Mouse (Mus musculus) embryonic stem cell, embryonic (primary cell): ENCODE measurements around the gene Klhl32.
"Not testable (repeated sequence)": the region's sequence is repeated elsewhere in the genome, so short reads cannot be mapped to it uniquely, and the experiment has no call there.

Experiments
- CTCF ChIA-PET, 4 experiments: fragments of 300-600 bp in 2 of 4; fragments of 350-600 bp in 2 of 4; sonication (Branson Sonifier 250); formaldehyde crosslinking; loops; one replicate each; lab custom pipeline; 2022; ENCODE audit warnings: inconsistent platforms in 2 of 4; lab: Charles Lee
- POLR2A ChIA-PET, 4 experiments: fragments of 300-600 bp in 2 of 4; fragments of 350-600 bp in 2 of 4; sonication (Branson Sonifier 250); formaldehyde crosslinking; loops; one replicate each; lab custom pipeline; 2022; ENCODE audit warnings: antibody characterized with exemption in 4 of 4, inconsistent platforms in 1 of 4; lab: Charles Lee

Gene Klhl32

DNA sequence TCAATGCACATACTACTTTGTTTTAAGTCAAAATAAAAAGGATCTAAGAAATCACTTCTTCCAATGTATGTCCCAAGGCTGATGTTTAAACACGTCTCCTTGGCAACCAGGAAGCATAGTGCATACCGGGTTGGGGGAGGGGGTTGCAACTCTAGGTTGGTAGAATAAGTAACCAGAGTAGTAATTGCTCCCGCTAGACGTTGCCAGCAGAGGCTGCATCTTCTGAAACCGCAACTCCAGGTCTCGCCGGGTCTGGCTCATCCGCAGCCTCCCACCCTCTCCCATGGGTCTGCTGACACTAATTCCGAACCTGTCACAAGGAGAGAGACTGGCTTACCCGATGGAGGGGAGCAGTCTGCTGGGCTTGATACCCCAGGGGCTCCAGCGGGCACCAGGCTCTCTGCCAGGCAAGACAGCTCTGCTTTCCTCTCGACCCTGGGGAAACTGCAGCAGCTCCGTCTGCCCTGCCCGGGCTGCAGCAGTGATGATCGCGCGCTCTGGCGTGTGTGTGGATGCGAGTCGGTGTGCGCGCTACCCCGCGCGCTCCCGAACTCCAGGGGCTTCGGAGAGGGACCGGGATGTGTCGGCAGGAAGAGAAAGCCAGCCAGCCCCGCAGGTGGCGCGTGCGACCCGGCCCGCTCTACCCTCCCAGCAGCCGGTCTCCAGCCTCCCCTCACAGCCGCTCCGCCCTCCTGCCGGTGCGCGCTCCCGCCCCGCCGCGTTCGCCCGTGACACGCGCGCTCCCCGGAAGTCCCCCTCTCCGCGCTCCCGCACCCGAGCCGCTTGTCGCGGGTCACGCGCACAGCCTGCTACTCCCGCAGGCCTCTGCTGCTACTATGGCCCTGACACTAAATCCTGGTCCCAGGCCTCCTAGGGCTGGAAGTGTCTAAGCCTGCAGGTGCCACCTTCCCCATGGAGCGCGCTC is at the start of gene Klhl32:
Gene Klhl32, minus strand, starts transcription at position 724 of the 925 bp plus-strand sequence.
- POLR2A ChIA-PET: interaction anchor here in 2 of 4 experiments (1.0 to 1.9 kb wide), 5 partner anchors 11 to 354 kb away, joined by 3 to 6 read pairs (median 4); partner anchors contain the start of genes Mms22l (in 1 of the 2) and Ndufaf4 (in 1 of the 2)
- CTCF ChIA-PET: interaction anchor here in 1 of 4 experiments (1.6 kb wide), 1 partner anchor 46 kb away, joined by 3 read pairs; no protein-coding TSS in a partner anchor

GRCm38 (mm10) chr4:24899146-24899545 is 48.2 kb upstream of the Klhl32 start:
- ChIA-PET POLR2A (interaction anchor here in 1 of 4 experiments (1.4 to 2.0 kb wide), 2 partner anchors 9 to 23 kb away, joined by 3 to 7 read pairs; no protein-coding TSS in a partner anchor), CTCF (no interaction called here)

DNA sequence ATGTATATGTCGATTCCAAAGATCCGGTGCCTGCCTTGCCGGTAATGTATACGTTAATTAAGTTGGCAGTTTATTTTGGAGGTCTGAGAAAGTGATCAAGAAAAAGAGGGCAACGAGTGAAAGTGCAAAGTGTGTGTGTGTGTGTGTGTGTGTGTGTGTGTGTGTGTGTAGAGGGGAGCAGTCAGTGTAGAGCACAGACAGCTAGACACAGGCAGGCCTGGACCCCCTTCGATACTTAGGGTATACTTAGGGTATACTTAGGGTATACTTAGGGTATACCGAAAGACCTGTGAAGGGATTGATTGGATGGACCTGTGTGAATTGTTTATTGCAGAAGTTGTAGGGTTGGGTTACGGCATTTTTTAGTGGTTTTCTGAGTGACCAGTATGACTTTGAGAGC is 47.7 kb upstream of the Klhl32 start:
- ChIA-PET POLR2A (interaction anchor here in 2 of 4 experiments (0.7 to 2.0 kb wide), 5 partner anchors 10 to 195 kb away, joined by 3 to 7 read pairs (median 3); no protein-coding TSS in a partner anchor), CTCF (interaction anchor here in 2 of 4 experiments (0.6 to 1.3 kb wide), 4 partner anchors 16 to 619 kb away, joined by 3 to 5 read pairs (median 3); no protein-coding TSS in a partner anchor)

DNA sequence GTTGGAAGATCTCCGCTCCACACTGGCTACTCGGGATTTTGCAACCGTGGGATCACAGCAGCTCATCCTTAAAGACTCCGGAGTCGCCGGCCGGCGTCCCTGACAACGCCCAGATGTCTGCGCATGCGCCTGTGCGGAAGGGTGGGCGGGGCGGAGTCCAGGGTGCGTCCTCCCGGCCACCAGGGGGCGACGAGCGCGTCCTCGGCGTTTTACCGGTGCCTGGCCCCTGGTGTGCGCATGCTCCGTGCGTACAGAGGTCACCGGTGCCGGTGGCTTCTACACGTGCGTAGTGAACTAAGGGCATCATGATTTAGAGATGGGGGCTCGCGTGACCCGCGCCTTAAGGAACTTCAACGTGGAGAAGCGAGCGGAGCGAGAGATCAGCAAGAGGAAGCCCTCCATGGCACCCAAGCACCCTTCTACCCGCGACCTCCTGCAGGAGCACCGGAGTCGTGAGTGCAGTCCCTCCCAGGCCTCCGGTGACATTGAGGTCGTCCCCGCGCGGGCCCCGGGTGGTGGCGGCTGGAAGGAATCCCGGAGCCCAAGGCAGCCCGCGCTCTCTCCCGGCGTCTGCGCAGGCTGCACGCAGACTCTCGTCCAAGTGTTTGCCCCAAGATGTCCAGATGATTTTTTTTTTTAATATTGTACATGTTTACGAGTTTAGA is 47.1 kb upstream of the Klhl32 start, which contains the start of gene Ndufaf4:
Gene Ndufaf4, plus strand, starts transcription at position 233 of the 665 bp plus-strand sequence.
- CTCF ChIA-PET: interaction anchor here (0.6 to 2.6 kb wide), 15 partner anchors 8 to 619 kb away, joined by 3 to 16 read pairs (median 4); partner anchors contain the start of gene Gpr63 (in 1 of the 4)
- POLR2A ChIA-PET: interaction anchor here (0.6 to 2.0 kb wide), 11 partner anchors 9 to 195 kb away, joined by 3 to 8 read pairs (median 3); partner anchors contain the start of gene Klhl32 (in 1 of the 4)

GRCm38 (mm10) chr4:24897351-24897750 is 46.4 kb upstream of the Klhl32 start:
- ChIA-PET POLR2A (interaction anchor here (0.6 to 1.6 kb wide), 6 partner anchors 9 to 176 kb away, joined by 3 to 8 read pairs (median 4); partner anchors contain the start of gene Klhl32 (in 1 of the 4)), CTCF (interaction anchor here (0.6 to 2.6 kb wide), 18 partner anchors 8 to 619 kb away, joined by 3 to 16 read pairs (median 4); partner anchors contain the start of gene Gpr63 (in 1 of the 4))

- POLR2A ChIA-PET: interaction anchor here in 1 of 4 experiments (0.9 to 1.6 kb wide), 2 partner anchors 46 to 173 kb away, joined by 5 to 8 read pairs; partner anchors contain the start of gene Klhl32
- CTCF ChIA-PET: interaction anchor here in 2 of 4 experiments (0.8 to 2.6 kb wide), 15 partner anchors 37 to 618 kb away, joined by 3 to 16 read pairs (median 4); no protein-coding TSS in a partner anchor
Observed at GRCm38 (mm10) chr4:24896829-24897228, 45.9 kb upstream of the Klhl32 start.

DNA sequence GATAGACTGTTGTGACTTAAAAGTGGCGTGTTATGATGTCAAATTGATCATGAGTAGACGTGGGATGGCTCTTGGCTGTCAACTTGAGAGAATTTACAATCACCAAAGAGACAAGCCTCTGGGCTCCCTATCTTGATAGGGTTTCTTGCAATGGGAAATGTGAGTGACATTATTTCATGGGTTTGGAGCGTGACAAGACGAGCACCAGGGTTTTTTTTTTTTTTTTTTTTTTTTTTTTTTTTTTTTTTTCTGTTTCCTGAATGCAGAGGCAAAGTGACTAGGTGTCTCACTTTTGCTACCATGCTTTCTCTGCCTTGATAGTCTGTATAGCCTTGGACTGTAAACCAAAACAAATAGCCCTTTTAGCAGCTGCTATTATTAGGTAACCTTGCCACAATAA is 43.7 kb upstream of the Klhl32 start:
- CTCF ChIA-PET: no interaction called here
- POLR2A ChIA-PET: no interaction called here

GRCm38 (mm10) chr4:24892293-24892692 is 41.4 kb upstream of the Klhl32 start:
- POLR2A ChIA-PET: not testable (repeated sequence)

GRCm38 (mm10) chr4:24889386-24889785 is 38.5 kb upstream of the Klhl32 start:
- POLR2A ChIA-PET: not testable (repeated sequence)
- CTCF ChIA-PET: interaction anchor here in 1 of 4 experiments (0.8 kb wide), 1 partner anchor 8 kb away, joined by 3 read pairs; the partner anchor contains the start of gene Ndufaf4

More at GRCm38 (mm10) chr4:24892293-24892692, 41.4 kb upstream of the Klhl32 start:
- CTCF ChIA-PET: not testable (repeated sequence)

- CTCF ChIA-PET: no interaction called here
Observed at GRCm38 (mm10) chr4:24869230-24869629, 18.3 kb upstream of the Klhl32 start.

DNA sequence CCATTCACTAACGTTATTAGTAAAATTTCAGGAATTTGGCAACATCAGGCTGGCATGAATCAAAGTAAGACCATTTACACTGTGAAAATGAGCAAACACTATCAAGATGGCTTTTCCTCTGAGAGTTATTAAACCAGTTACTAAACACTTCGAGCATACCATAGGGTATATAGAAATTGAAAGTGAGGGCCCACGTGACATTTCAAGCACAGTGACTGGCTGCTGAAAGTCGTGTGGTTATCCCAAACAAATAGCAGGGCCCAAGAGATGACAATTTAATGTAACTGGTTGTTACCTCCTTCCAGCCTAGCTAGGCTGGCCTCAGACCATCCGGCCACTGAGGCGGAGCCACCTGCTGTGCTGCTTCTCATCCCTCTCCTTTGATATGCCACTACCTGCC is 14.8 kb upstream of the Klhl32 start:
- ChIA-PET CTCF (no interaction called here), POLR2A (no interaction called here)

More at GRCm38 (mm10) chr4:24869230-24869629, 18.3 kb upstream of the Klhl32 start:
- POLR2A ChIA-PET: no interaction called here

GRCm38 (mm10) chr4:24847406-24847805 is 3.5 kb downstream of the Klhl32 start:
- ChIA-PET POLR2A (no interaction called here), CTCF (no interaction called here)

- CTCF ChIA-PET: no interaction called here
- POLR2A ChIA-PET: no interaction called here
Observed at GRCm38 (mm10) chr4:24845546-24845945, 5.4 kb downstream of the Klhl32 start.

DNA sequence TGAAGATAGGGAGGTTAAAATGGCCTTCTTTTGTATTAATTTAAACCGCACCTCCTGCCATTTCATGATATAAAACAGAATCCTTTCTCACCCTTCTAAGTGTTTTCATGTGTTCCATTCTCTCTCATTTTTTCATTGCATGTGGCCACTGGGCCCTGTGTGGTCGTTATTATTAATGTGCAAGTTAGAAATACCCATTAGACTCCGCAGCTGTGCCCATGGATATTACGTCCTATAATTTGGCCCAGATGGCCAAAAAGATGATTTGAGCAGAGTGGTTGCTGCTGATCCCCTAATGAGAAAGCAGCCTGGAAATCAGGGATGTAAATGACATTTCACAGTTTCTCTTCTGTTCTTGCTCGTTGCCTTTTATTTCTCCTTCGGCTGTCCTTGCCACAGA is 12.4 kb downstream of the Klhl32 start:
- CTCF ChIA-PET: no interaction called here
- POLR2A ChIA-PET: no interaction called here

DNA sequence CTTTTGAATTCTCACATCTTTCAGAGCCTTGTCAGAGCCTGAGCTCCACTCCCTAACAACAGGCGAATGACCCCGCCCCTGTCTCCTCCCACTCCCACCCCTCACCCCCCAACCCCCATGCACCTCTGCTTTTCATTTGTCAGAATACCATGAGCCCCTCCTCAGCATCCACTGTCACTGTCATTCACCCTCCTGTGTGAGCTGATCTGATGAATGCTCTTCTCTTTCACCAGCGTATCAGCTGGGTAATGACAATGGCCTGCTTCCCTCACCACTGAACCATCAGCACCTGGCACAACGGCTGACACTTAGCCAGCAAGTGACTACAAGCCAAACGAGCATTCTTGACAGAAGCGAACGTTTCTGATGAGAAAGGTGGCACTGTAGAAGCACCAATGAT is 15.4 kb downstream of the Klhl32 start:
- ChIA-PET CTCF (no interaction called here), POLR2A (no interaction called here)

GRCm38 (mm10) chr4:24808316-24808715 is 42.6 kb downstream of the Klhl32 start:
- POLR2A ChIA-PET: no interaction called here
- CTCF ChIA-PET: no interaction called here

DNA sequence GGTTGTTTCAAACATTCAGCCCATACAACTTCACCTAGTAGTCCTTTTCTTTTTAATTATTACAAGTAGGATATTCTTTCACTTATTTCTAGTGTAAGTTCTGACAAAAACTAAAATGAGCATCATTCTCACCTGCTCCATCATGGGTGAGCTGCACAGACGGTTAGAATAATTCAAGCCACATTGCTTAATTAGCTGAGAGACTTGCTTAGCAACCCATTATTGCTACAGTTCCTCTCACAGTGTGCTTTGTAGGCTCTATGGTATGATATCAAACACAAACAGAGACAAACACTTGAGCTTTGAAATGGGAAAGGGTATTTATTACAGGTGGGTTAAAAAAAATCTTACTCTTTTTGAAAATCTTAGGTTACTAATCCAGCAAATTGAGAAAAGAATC is 49.0 kb downstream of the Klhl32 start:
- CTCF ChIA-PET: interaction anchor here in 1 of 4 experiments (0.5 kb wide), 1 partner anchor 205 kb away, joined by 10 read pairs; no protein-coding TSS in a partner anchor
- POLR2A ChIA-PET: no interaction called here

- CTCF ChIA-PET: no interaction called here
- POLR2A ChIA-PET: interaction anchor here in 1 of 4 experiments (1.2 kb wide), 1 partner anchor 11 kb away, joined by 4 read pairs; no protein-coding TSS in a partner anchor
Observed at GRCm38 (mm10) chr4:24801343-24801742, 49.6 kb downstream of the Klhl32 start.
